Mouse (Mus musculus) monocyte, adult 5-6 weeks (primary cell): ENCODE results near the gene Tspyl1. TPM values are rescaled to one million over a fixed set of nuclear protein-coding genes. Genes with fewer than 3 reads are reported as not detected.
A peak's percentile ranks its signal among the peaks of the same experiment; 100 is the strongest.
"Not testable (repeated sequence)": the region's sequence is repeated elsewhere in the genome, so short reads cannot be mapped to it uniquely, and the experiment has no call there.

Experiments
- ATAC-seq: fragments of 153-309, 156-312 bp; replicated peaks from 2 replicates; pipeline ENCODE4 v1.8.0; 2017; ENCODE audit warnings: mild to moderate bottlenecking; ENCODE audit not compliant: low TSS enrichment, insufficient number of reproducible peaks, severe bottlenecking, poor library complexity, low FRiP score
- total RNA-seq: library from RNA; stranded (forward); fragments of 200-1000, 200-491, 200-594 nt; gene quantifications from 3 replicates; pipeline ENCODE4 v1.2.3, GENCODE M21; 2017

Gene Tspyl1
- total RNA-seq: 84.6 to 91.2 TPM (median 86.2 TPM) in 3 replicates

DNA sequence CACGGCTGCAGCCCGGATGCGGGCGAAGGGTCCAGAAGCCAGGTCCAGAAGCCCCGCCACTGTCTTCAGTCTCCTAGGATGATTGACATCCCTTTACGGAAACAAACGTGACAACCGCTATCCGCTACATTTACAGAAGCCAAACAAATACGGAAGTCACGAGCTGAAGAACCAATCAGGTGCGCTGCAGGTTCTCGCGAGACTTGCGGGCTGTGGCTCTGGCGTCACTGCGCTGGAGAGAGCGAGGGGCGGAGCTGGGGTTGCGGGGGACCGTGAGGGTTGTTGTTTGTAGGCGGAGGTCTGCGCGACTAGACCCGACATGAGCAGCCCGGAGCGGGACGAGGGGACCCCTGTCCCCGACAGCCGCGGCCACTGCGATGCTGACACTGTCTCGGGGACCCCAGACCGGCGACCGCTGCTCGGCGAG, at the start of gene Tspyl1:
Gene Tspyl1 (plus strand): TSS at position 229 of the 427 bp plus-strand sequence.
- peak; percentile 98 for ATAC-seq

DNA sequence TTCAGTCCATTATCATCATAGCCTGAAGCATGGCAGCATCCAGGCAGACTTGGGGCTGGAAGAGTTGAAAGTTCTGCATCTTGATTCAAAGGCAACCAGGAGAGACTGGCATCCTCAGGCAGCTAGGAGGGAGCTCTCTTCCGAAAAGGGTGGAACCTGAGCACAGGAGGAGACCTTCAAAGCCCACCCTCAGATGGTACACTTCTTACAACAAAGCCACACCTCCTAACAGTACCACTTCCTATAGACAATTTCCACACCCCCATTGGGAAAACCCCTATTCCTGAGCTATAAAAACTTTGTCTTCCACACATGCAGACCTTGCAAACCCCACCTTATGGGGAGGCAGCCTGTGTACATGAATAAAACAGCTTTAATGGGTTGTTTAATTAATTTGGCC, 48.6 kb upstream of the Tspyl1 start:
- no peak for ATAC-seq

DNA sequence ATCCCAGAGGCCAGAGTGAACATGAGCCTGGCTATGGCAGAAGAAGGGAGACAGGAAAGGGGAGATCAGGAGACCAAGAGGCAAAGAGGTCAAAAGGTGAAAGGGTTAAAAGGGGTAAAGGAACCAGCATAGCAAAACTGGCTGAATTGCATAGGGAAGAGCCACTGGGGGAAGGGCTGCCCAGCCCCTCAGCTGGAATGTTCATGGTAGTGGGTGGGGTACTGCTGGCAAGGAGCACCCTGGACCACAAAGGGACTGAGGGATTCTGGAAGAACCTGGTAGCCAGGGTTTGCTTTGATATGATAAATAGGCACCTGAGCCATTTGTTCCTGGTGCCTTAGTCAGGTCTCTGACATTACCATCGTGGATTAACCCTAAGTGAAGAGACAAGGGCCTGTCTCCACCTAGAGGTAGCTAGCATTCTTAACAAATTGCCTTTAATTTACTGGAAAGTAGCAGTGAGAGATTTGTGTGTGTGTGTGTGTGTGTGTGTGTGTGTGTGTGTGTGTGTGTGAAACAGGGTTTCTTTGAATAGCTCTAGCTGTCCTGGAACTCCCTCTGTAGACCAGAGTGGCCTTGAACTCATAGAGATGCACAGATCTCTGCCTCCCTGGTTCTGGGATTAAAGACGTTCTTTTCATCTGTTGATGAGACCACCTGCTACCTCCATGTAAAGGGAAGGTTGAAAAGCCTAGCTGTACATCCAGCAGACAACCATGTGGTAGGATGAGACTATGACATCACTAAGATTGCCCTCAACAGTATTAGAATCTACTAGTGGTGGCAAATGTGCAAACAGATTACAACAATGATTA, 47.9 kb upstream of the Tspyl1 start:
- ATAC-seq: 0 out of 2 replicates have a peak, but pooled peaks have one; percentile 33

DNA sequence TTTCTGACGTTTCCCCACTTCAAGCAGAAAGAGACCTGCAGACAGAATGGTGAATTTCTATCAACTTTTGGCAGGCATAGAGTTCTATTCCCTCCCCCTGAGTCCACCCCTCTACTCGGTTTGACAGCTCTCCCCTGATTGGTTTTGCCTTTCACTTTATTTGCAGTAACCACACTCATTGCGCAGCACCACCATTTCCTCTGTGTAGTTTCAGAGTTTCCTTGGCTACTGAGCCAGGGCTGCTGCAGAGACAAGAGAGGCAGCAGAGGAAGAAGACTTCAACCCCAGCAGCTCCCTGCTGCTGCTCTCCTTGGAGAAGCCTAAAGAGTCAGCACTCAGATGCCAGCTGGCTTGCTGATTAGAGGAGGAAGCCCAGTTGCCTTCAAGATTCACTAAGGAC, 46.6 kb upstream of the Tspyl1 start:
- peak; percentile 56; the same call in 1 of the 2 replicates for ATAC-seq

DNA sequence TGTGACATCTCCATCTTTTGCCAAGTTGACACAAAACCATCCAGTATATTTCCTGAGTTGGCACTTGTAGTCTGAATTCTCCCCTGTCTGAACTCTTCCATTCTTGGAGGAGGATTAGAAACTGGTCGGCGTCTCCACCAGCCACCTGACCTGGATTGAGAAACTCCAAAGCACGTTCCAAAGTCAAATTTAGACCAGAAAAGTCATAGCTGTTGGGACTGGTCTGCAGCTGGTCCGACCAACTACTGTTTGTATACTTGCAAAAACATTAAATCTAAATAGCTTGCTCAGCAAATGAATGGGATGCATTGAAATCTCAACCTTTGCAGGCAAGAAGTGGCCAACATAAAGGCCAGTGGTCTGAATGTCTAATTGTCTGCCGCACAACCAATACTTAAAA, 45.4 kb upstream of the Tspyl1 start:
- ATAC-seq: no peak

DNA sequence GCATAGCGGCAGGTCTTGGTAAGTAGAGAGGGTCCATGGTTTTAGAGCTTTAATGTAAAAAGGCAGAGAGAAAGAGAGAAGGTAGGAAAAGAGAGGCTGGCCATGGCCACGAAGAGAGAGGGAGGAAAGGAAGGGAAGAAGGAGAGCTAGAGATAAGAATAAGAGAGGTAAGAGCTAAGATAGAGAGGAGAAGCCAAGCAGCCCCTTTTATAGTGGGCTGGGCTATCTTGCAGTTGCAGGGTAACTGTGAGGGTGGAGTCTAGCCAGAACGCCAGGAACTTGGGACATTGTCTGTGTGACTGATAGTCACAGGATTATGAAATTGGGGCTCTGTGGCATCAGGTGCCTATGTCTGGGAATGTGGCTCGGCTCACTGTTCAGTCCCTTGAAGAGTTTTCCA, 43.5 kb upstream of the Tspyl1 start:
- no peak for ATAC-seq

DNA sequence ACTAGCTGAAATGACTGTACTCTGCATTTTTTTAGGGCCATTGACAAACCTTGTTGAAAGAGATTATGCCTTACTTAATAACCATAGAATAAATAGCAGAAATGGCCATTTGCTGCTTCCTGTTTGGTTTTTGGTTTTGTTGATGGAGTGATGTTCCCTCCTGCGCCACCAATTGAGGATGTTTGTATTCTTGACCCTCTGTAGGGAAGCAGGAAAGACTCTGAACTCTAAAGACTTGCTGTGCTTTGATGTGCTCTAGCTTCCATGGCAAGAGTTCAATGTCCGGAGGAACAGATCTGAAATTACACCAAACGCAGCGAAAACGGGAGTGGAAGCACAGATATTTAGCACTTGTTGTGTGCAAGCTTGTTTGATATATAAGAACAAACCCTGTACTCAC, 37.2 kb upstream of the Tspyl1 start:
- 0 out of 2 replicates have a peak, but pooled peaks have one; percentile 37 for ATAC-seq

DNA sequence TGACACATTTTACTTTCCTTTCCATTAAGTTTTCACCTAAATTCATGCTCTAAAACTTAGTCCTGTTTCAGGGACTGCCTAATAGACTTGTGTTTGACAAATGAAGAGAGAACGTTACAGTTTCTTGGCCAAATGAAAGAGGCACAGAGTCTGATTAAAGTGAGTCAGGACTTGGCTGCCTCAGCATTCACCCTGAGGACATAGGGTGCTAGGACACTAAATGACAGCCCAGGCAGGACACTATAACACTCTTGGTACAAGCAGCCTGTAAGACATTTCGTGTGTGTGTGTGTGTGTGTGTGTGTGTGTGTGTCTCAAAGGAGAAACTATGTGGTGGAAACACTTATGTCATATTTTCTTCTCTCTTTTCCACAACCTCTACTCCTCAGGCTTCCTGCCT, 35.9 kb upstream of the Tspyl1 start:
- ATAC-seq: no peak

DNA sequence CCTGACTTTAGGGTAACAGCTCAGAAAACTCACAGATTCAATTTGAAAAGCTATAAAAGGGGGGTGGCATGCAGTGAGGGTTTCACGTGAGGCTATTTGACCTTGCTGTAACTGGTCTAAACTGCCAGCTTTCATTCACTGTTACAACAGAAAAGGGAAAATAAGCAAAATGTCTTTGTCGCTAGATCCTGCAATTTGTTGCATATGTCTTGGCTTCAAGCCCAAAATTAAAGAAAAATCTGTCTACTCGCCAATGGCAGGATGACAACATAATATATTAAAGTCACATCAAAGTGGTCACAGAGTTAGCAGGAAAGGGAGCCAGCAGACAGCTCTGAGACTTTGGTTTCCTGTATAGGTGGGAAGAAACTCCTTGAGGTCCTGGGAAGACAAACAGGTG, 34.2 kb upstream of the Tspyl1 start:
- no peak for ATAC-seq

DNA sequence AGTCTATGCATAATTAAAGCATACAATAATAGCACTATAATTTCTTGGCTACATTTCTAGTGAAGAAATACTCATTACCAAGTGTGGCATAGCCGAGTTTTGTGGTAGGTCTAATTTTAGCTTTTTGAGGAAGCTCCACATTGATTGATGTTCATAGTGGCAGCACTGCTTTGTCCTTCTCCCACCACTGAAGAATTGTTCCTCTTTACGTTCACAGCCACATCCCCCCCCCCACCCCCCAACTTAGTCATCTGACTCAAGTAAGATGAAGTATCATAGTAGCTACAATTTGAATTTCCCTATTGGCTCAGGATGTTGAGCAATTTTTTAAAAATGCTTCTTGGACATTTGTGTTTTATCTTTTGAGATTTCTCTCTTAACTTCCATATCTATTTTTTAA, 32.4 kb upstream of the Tspyl1 start:
- peak; percentile 87 for ATAC-seq

DNA sequence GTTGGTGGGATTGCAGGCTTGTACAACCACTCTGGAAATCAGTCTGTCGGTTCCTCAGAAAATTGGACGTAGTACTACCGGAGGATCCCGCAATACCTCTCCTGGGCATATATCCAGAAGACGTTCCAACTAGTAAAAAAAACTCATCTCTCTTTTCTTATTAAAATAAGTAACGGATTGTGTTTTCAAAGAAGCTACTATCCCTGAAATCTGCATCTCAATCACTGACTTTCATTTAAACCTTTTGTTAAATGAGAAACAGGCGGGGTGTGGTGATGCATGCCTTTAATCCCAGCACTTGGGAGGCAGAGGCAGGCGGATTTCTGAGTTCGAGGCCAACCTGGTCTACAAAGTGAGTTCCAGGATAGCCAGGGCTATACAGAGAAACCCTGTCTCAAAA, 29.2 kb upstream of the Tspyl1 start:
- not testable (repeated sequence) for ATAC-seq

DNA sequence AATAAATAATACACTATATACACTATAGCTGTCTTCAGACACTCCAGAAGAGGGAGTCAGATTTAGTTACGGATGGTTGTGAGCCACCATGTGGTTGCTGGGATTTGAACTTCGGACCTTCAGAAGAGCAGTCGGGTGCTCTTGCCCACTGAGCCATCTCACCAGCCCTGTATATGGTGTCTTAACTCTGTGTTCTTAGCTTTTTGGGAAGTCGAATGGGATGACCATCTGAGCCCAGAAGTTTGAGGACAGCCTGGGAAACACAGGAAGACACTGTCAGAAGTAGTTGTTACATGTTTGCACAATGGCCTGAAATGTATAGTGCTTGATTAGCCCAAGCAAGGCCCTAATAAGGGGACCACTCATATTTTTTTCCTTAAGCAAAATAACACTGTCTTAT, 16.9 kb upstream of the Tspyl1 start:
- ATAC-seq: no peak

DNA sequence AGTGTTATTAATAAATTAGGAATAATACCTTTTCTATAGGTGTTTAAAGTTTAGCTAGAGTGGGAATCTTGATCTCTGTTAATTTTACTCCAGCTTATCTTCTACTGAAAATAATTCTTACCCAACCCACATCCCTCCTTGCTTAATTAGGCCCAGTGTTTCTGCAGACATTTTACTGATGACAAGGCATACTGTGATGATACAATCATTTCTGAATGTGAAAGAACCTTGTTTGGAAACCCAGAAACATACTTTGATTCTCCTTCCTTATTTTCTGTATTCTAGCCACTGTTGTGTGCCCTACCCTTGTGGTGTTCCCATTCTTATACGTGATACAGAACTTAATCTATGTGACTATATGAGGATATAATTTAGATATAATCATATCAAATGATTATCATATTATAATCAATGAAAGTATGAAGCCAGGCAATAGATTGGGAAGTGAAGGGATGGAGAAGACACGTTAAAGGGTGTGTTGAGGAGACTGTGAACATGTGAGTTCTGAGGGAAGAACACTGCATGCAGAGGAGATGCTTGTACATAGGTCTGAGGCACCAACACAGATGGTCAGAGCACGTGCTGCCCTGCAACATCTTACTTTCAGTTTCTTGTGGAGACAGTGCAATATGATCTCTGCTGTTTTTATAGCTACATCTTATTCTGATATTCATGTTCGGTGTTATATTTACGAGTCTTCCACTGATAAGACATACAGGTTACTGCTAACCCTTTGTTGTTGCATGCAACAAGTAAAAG, 14.5 kb upstream of the Tspyl1 start:
- no peak for ATAC-seq

DNA sequence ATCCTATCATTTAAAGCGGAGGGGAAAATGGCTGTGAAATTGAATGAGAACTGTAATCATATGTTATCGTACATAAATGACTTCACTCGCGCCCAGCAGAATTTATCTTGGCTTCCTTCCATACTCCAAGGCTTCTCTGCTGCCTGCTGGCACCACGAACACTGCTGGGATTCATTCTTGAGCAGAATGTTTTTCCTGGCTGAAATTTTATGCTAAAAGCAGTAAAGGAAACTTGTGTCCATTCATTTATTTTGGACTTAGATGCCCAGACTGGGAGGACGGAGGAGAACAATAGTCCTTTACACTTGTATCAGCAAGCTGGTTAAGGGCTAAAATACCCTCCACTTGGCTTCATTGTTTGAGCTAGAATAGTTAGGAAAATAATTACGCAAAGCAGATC, 10.3 kb upstream of the Tspyl1 start:
- ATAC-seq: no peak

DNA sequence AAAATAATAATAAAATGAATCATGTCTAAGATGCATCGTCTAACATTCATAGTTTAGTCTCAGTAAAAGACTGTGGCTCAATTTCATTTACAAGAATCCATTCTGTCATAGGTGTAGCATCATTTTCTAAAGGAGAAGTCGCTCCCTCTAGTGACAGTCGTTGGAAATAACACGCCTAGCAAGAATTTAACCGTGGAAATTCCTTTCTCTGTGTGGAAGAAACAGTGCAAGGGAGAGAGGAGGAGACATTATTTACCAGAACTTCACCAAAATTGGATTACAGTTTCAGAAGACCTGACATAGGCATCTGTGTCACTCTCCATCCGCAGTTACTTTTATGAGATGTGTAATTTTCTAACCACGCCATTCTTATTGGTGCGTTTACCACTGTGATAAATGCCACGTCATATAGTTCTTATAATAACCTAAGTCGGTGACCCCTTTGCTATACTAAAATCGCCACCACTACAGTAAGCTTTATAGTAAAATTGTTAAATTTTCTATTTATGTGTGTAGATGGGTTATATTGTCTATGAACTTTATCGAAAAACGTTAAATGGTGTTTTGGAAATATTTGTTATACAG, 1.3 kb upstream of the Tspyl1 start:
- no peak for ATAC-seq

DNA sequence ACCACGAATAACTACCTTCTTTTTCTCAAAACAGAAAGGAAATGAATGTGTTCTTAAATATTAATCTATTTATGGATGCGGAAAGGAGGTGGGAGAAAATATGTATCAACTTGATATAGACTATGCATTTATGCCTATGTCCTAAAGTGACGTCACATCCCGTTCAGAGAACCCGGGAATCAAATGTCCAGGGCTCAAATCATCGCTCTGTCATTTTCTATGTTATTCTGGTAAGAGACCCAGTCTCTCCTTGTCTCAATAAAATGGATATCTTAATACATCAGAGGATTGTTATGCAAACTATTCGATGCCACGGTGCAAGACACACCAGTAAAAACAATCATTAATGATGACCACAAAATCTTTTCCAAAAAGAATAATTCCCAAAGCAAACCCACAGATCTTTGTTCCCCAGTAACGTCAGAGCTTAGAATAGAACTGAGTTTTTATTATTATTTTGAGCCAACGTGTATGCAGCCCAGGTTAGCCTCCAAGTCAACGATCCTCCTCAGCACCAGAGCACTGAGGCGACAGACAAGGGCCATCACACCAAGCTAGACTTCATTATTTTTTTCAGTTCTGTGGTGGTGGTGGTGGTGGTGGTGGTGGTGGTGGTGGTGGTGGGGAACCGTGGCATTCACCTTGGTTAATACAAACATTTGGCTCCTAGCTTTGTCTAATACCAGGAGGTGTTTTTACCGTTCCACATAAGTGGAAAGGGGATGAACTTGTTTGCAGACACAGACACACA, 604 bp upstream of the Tspyl1 start:
- ATAC-seq: no peak

DNA sequence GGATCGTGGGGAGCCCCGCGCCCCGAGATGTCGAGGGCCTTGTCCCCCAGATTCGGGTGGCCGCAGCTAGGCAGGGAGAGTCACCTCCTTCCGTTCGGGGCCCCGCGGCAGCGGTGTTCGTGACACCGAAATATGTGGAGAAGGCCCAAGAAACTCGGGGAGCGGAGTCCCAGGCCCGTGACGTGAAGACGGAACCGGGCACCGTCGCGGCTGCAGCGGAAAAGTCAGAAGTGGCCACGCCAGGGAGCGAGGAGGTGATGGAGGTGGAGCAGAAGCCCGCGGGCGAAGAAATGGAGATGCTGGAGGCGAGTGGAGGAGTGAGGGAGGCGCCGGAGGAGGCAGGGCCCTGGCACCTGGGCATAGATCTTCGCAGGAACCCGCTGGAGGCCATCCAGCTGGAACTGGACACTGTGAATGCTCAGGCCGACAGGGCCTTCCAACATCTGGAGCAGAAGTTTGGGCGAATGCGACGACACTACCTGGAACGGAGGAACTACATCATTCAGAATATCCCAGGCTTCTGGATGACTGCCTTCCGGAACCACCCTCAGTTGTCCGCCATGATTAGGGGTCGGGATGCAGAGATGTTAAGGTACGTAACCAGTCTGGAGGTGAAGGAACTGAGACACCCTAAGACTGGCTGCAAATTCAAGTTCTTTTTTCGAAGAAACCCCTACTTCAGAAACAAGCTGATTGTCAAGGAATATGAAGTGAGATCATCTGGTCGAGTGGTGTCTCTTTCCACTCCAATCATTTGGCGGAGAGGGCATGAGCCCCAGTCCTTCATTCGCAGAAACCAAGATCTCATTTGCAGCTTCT, 639 bp downstream of the Tspyl1 start:
- peak; percentile 31 for ATAC-seq

DNA sequence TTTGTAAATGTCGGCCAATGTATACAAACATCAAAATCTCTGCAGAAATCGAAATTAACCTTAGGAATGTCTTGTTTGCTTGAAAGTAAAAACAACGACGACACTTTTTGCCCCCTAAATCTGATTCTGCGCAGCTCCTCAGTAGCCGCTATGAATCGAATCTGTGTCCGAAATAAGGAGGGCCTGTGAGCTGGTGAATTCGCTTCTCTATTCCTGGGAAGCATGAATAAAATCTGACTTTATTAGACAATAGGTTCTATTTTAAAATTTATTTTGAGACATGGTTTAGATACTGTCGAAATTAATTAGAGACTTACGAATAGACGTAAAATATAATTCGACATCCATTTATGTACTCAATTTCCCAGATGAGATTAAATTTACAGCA, 14.9 kb downstream of the Tspyl1 start:
- no peak for ATAC-seq
